Mouse (Mus musculus): ENCODE data around the gene Palm. TPM values are rescaled to one million over a fixed set of nuclear protein-coding genes. Genes with fewer than 3 reads are reported as not detected.

The Palm gene
- polyA plus RNA-seq, 1 experiment from 2014 or later, result 132 TPM

GRCm38 (mm10) chr10:79859116-79859515 lies 65.7 kb downstream of the Palm start:
- Histone ChIP-seq H3K4me2 (replicated peaks) (no peak overlapping the region; the same call in 1 of the 2 replicates), H3K27me3 (no peaks in the 10 kb centered on the region), H3K27ac (no peak overlapping the region), H3K4me1 (peaks cover 33% of the 10 kb centered on the region), H3K36me3 (peaks cover 74% of the 10 kb centered on the region), H3K9ac (no peak overlapping the region), H3K4me3 (no peak overlapping the region), H3K9me3 (no peaks in the 10 kb centered on the region)
- WGBS, result 88% methylated on average over 11 of the region's 11 CpGs
- no peak for ATAC-seq (ENCODE audit: insufficient number of reproducible peaks, insufficient read depth, low FRiP score, low TSS enrichment)

GRCm38 (mm10) chr10:79860079-79860911 lies 66.9 kb downstream of the Palm start:
- Histone ChIP-seq H3K9ac (no peak overlapping the region), H3K36me3 (peaks cover 84% of the 10 kb centered on the region), H3K4me1 (peaks cover 33% of the 10 kb centered on the region), H3K4me2 (replicated peaks) (no peak overlapping the region), H3K9me3 (no peaks in the 10 kb centered on the region), H3K27ac (no peak overlapping the region), H3K27me3 (no peaks in the 10 kb centered on the region), H3K4me3 (no peak overlapping the region)
- ATAC-seq (ENCODE audit: insufficient number of reproducible peaks, insufficient read depth, low FRiP score, low TSS enrichment), result no peak
- 93% methylated on average over 26 of the region's 26 CpGs for WGBS

GRCm38 (mm10) chr10:79861230-79862048 lies 68.1 kb downstream of the Palm start:
- Histone ChIP-seq H3K9me3 (no peaks in the 10 kb centered on the region), H3K4me2 (replicated peaks) (no peak overlapping the region), H3K4me3 (no peak overlapping the region), H3K4me1 (peaks cover 25% of the 10 kb centered on the region), H3K27me3 (no peaks in the 10 kb centered on the region), H3K27ac (no peak overlapping the region), H3K36me3 (peaks cover 93% of the 10 kb centered on the region), H3K9ac (no peak overlapping the region)
- 77% methylated on average over 25 of the region's 25 CpGs for WGBS
- no peak for ATAC-seq (ENCODE audit: insufficient number of reproducible peaks, insufficient read depth, low FRiP score, low TSS enrichment)

- no peak for ATAC-seq (ENCODE audit: insufficient number of reproducible peaks, insufficient read depth, low FRiP score, low TSS enrichment)
- Histone ChIP-seq H3K4me2 (replicated peaks) (no peak overlapping the region), H3K9me3 (no peaks in the 10 kb centered on the region), H3K36me3 (peaks cover 93% of the 10 kb centered on the region), H3K27ac (0 out of 2 replicates have a peak overlapping the region, but pooled peaks have one; percentile 4), H3K27me3 (no peaks in the 10 kb centered on the region), H3K9ac (no peak overlapping the region), H3K4me1 (peaks cover 17% of the 10 kb centered on the region), H3K4me3 (no peak overlapping the region)
- WGBS, result 88% methylated on average over 23 of the region's 23 CpGs
Observed at GRCm38 (mm10) chr10:79862049-79862788, 68.8 kb downstream of the Palm start.

- peaks cover 10% of the 10 kb centered on the region for H3K4me1 ChIP-seq
- H3K27ac ChIP-seq, result 0 out of 2 replicates have a peak overlapping the region, but pooled peaks have one; percentile 4
- no peak overlapping the region for H3K4me2 ChIP-seq (replicated peaks)
- no peaks in the 10 kb centered on the region for H3K9me3 ChIP-seq
- no peaks in the 10 kb centered on the region for H3K27me3 ChIP-seq
- WGBS, result 71% methylated on average over 10 of the region's 10 CpGs
- no peak for ATAC-seq (ENCODE audit: insufficient number of reproducible peaks, insufficient read depth, low FRiP score, low TSS enrichment)
- no peak overlapping the region for H3K9ac ChIP-seq
- no peak overlapping the region for H3K4me3 ChIP-seq
- peaks cover 91% of the 10 kb centered on the region for H3K36me3 ChIP-seq
Observed at GRCm38 (mm10) chr10:79862925-79863324, 69.6 kb downstream of the Palm start.

GRCm38 (mm10) chr10:79864351-79865188 lies 71.2 kb downstream of the Palm start:
- Histone ChIP-seq H3K9ac (no peak overlapping the region; the same call in 1 of the 2 replicates), H3K4me3 (no peak overlapping the region), H3K27me3 (no peaks in the 10 kb centered on the region), H3K4me2 (replicated peaks) (no peak overlapping the region), H3K27ac (peak overlapping the region; percentile 43), H3K4me1 (no peaks in the 10 kb centered on the region), H3K9me3 (no peaks in the 10 kb centered on the region), H3K36me3 (peaks cover 86% of the 10 kb centered on the region)
- 53% methylated on average over 10 of the region's 10 CpGs for WGBS
- ATAC-seq (ENCODE audit: insufficient number of reproducible peaks, insufficient read depth, low FRiP score, low TSS enrichment), result peak; percentile 24

GRCm38 (mm10) chr10:79865189-79865601 lies 71.8 kb downstream of the Palm start:
- Histone ChIP-seq H3K36me3 (peaks cover 85% of the 10 kb centered on the region), H3K27me3 (no peaks in the 10 kb centered on the region), H3K4me1 (no peaks in the 10 kb centered on the region), H3K27ac (peak overlapping the region; percentile 43; the same call in 1 of the 2 replicates), H3K4me3 (no peak overlapping the region), H3K9me3 (no peaks in the 10 kb centered on the region), H3K4me2 (replicated peaks) (no peak overlapping the region), H3K9ac (no peak overlapping the region; the same call in 1 of the 2 replicates)
- 0 out of 2 replicates have a peak, but pooled peaks have one; percentile 2 for ATAC-seq (ENCODE audit: insufficient number of reproducible peaks, insufficient read depth, low FRiP score, low TSS enrichment)
- WGBS, result 67% methylated on average over 12 of the region's 12 CpGs

- Histone ChIP-seq H3K36me3 (peaks cover 83% of the 10 kb centered on the region), H3K27ac (0 out of 2 replicates have a peak overlapping the region, but pooled peaks have one; percentile 43)
- ATAC-seq (ENCODE audit: insufficient number of reproducible peaks, insufficient read depth, low FRiP score, low TSS enrichment), result no peak
Observed at GRCm38 (mm10) chr10:79865801-79866295, 72.5 kb downstream of the Palm start.

GRCm38 (mm10) chr10:79866601-79867000 lies 73.2 kb downstream of the Palm start:
- Histone ChIP-seq H3K9me3 (no peaks in the 10 kb centered on the region), H3K4me2 (replicated peaks) (no peak overlapping the region), H3K36me3 (peaks cover 82% of the 10 kb centered on the region), H3K27me3 (no peaks in the 10 kb centered on the region), H3K9ac (peak overlapping the region; percentile 8; the same call in 1 of the 2 replicates), H3K4me1 (no peaks in the 10 kb centered on the region), H3K4me3 (no peak overlapping the region), H3K27ac (no peak overlapping the region)
- no peak for ATAC-seq (ENCODE audit: insufficient number of reproducible peaks, insufficient read depth, low FRiP score, low TSS enrichment)
- 72% methylated on average over 11 of the region's 11 CpGs for WGBS

More at GRCm38 (mm10) chr10:79865801-79866295, 72.5 kb downstream of the Palm start:
- Histone ChIP-seq H3K9ac (no peak overlapping the region), H3K4me3 (no peak overlapping the region), H3K4me2 (replicated peaks) (no peak overlapping the region), H3K9me3 (no peaks in the 10 kb centered on the region), H3K4me1 (no peaks in the 10 kb centered on the region), H3K27me3 (no peaks in the 10 kb centered on the region)
- 70% methylated on average over 19 of the region's 19 CpGs for WGBS
